Mouse (Mus musculus): ENCODE results near the gene Rnf149. TPM values are rescaled to one million over a fixed set of nuclear protein-coding genes. Genes with fewer than 3 reads are reported as not detected.

Rnf149 gene
- polyA plus RNA-seq (2015; fragmentation: Nextera tagmentation; extraction: Ambion mirVana) = 31.9 and 33.3 TPM in 2 replicates

GRCm38 (mm10) chr1:39577253-39577705 lies at the start of gene Rnf149:
TSS of gene Rnf149 (minus strand) at chr1:39577405.
- peak within 1 kb of the TSS; percentile 72 for H3K4me2 ChIP-seq
- peak within 1 kb of the TSS; percentile 93 for H3K9ac ChIP-seq
- under 1% methylated on average over 43 of the region's 49 CpGs for WGBS
- no peaks in the 10 kb centered on the region for H3K36me3 ChIP-seq
- H3K9me3 ChIP-seq (replicated peaks) = no peaks in the 10 kb centered on the region
- no peaks in the 10 kb centered on the region for H3K27me3 ChIP-seq
- peak within 1 kb of the TSS; percentile 99 for H3K27ac ChIP-seq
- peak within 1 kb of the TSS; percentile 96 for H3K4me3 ChIP-seq (replicated peaks)
- peaks cover 37% of the 10 kb centered on the region for H3K4me1 ChIP-seq
- ATAC-seq (replicated peaks; ENCODE audit: low FRiP score) = peak; percentile 97

- H3K27ac ChIP-seq = no peak overlapping the region
- WGBS = 47% methylated on average over 3 of the region's 3 CpGs
- H3K9me3 ChIP-seq (replicated peaks) = no peaks in the 10 kb centered on the region; the same call in 1 of the 2 replicates
- no peak overlapping the region for H3K4me3 ChIP-seq (replicated peaks)
- no peak overlapping the region for H3K9ac ChIP-seq
- no peaks in the 10 kb centered on the region for H3K36me3 ChIP-seq
- H3K4me2 ChIP-seq = no peak overlapping the region
- H3K4me1 ChIP-seq = no peaks in the 10 kb centered on the region
- no peaks in the 10 kb centered on the region for H3K27me3 ChIP-seq
- ATAC-seq (replicated peaks; ENCODE audit: low FRiP score) = no peak
These were observed 48.3 kb upstream of the Rnf149 start for GRCm38 (mm10) chr1:39625491-39625890.

- WGBS = 59% methylated on average over 1 of the region's 1 CpGs
- no peak overlapping the region for H3K27ac ChIP-seq
- H3K9ac ChIP-seq = no peak overlapping the region
- no peaks in the 10 kb centered on the region for H3K36me3 ChIP-seq
- H3K9me3 ChIP-seq (replicated peaks) = no peaks in the 10 kb centered on the region; the same call in 1 of the 2 replicates
- no peak for ATAC-seq (replicated peaks; ENCODE audit: low FRiP score)
- no peak overlapping the region for H3K4me2 ChIP-seq
- H3K27me3 ChIP-seq = no peaks in the 10 kb centered on the region
- H3K4me3 ChIP-seq (replicated peaks) = no peak overlapping the region
- peaks cover 6% of the 10 kb centered on the region for H3K4me1 ChIP-seq
These were observed 46.5 kb upstream of the Rnf149 start for GRCm38 (mm10) chr1:39623729-39624128.

- no peaks in the 10 kb centered on the region for H3K36me3 ChIP-seq
- no peak overlapping the region for H3K4me2 ChIP-seq
- 89% methylated on average over 5 of the region's 5 CpGs for WGBS
- peaks cover 10% of the 10 kb centered on the region for H3K4me1 ChIP-seq
- no peak for ATAC-seq (replicated peaks; ENCODE audit: low FRiP score)
- H3K27ac ChIP-seq = no peak overlapping the region
- H3K4me3 ChIP-seq (replicated peaks) = no peak overlapping the region
- no peaks in the 10 kb centered on the region; the same call in 1 of the 2 replicates for H3K9me3 ChIP-seq (replicated peaks)
- H3K9ac ChIP-seq = no peak overlapping the region
- no peaks in the 10 kb centered on the region for H3K27me3 ChIP-seq
These were observed 45.9 kb upstream of the Rnf149 start for GRCm38 (mm10) chr1:39623106-39623505.

- no peak overlapping the region for H3K4me3 ChIP-seq (replicated peaks)
- H3K36me3 ChIP-seq = no peaks in the 10 kb centered on the region
- H3K4me2 ChIP-seq = peak overlapping the region; percentile 16; the same call in 1 of the 2 replicates
- 0 out of 2 replicates have a peak, but pooled peaks have one; percentile 43 for ATAC-seq (replicated peaks; ENCODE audit: low FRiP score)
- H3K27ac ChIP-seq = 0 out of 2 replicates have a peak overlapping the region, but pooled peaks have one; percentile 22
- 18% methylated on average over 8 of the region's 8 CpGs for WGBS
- no peaks in the 10 kb centered on the region; the same call in 1 of the 2 replicates for H3K9me3 ChIP-seq (replicated peaks)
- H3K4me1 ChIP-seq = peaks cover 25% of the 10 kb centered on the region
- H3K27me3 ChIP-seq = no peaks in the 10 kb centered on the region
- H3K9ac ChIP-seq = no peak overlapping the region
These were observed 41.3 kb upstream of the Rnf149 start for GRCm38 (mm10) chr1:39618524-39618923.

- no peaks in the 10 kb centered on the region for H3K27me3 ChIP-seq
- 70% methylated on average over 6 of the region's 6 CpGs for WGBS
- H3K36me3 ChIP-seq = no peaks in the 10 kb centered on the region
- ATAC-seq (replicated peaks; ENCODE audit: low FRiP score) = no peak
- H3K4me2 ChIP-seq = no peak overlapping the region
- no peak overlapping the region for H3K9ac ChIP-seq
- H3K4me1 ChIP-seq = peaks cover 33% of the 10 kb centered on the region
- no peak overlapping the region for H3K27ac ChIP-seq
- no peaks in the 10 kb centered on the region; the same call in 1 of the 2 replicates for H3K9me3 ChIP-seq (replicated peaks)
- no peak overlapping the region for H3K4me3 ChIP-seq (replicated peaks)
These were observed 38.3 kb upstream of the Rnf149 start for GRCm38 (mm10) chr1:39615526-39615925.

- ATAC-seq (replicated peaks; ENCODE audit: low FRiP score) = no peak; the same call in 1 of the 2 replicates
- H3K4me2 ChIP-seq = peak overlapping the region; percentile 23; the same call in 1 of the 2 replicates
- WGBS = 25% methylated on average over 11 of the region's 11 CpGs
These were observed 37.5 kb upstream of the Rnf149 start for GRCm38 (mm10) chr1:39614462-39615279.

GRCm38 (mm10) chr1:39613061-39613460 lies 35.9 kb upstream of the Rnf149 start:
- Histone ChIP-seq H3K27me3 (no peaks in the 10 kb centered on the region), H3K27ac (no peak overlapping the region), H3K4me1 (peaks cover 37% of the 10 kb centered on the region), H3K9ac (no peak overlapping the region), H3K9me3 (replicated peaks) (no peaks in the 10 kb centered on the region), H3K4me3 (replicated peaks) (no peak overlapping the region), H3K36me3 (no peaks in the 10 kb centered on the region), H3K4me2 (no peak overlapping the region)
- ATAC-seq (replicated peaks; ENCODE audit: low FRiP score) = no peak
- WGBS = 66% methylated on average over 3 of the region's 3 CpGs

More at GRCm38 (mm10) chr1:39614462-39615279, 37.5 kb upstream of the Rnf149 start:
- H3K4me3 ChIP-seq (replicated peaks) = no peak overlapping the region
- no peaks in the 10 kb centered on the region for H3K36me3 ChIP-seq
- no peaks in the 10 kb centered on the region for H3K27me3 ChIP-seq
- no peaks in the 10 kb centered on the region for H3K9me3 ChIP-seq (replicated peaks)
- peaks cover 33% of the 10 kb centered on the region for H3K4me1 ChIP-seq
- H3K27ac ChIP-seq = 0 out of 2 replicates have a peak overlapping the region, but pooled peaks have one; percentile 45
- H3K9ac ChIP-seq = no peak overlapping the region

DNA sequence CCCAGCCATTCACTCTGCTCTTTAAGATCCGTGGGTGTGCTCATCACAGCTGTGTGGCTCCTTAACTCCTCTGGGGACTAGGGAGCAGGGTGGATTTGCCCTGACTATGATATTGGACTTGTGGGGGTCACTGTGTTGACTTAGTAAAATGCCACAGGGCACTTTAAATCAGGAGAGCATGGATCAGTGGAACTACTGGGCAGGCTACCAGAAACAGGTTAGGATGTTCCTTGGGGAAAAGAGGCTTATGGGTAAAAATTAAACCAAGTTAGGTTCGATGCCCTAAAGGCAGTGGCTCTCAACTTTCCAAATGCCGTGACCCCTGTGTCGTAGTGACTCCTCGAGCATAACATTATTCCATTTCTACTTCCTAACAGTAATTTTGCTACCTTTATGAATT lies 35.3 kb upstream of the Rnf149 start:
- H3K36me3 ChIP-seq = no peaks in the 10 kb centered on the region
- H3K4me2 ChIP-seq = no peak overlapping the region
- 58% methylated on average over 5 of the region's 5 CpGs for WGBS
- H3K27me3 ChIP-seq = no peaks in the 10 kb centered on the region
- peaks cover 37% of the 10 kb centered on the region for H3K4me1 ChIP-seq
- no peaks in the 10 kb centered on the region for H3K9me3 ChIP-seq (replicated peaks)
- ATAC-seq (replicated peaks; ENCODE audit: low FRiP score) = no peak
- no peak overlapping the region for H3K4me3 ChIP-seq (replicated peaks)
- H3K27ac ChIP-seq = no peak overlapping the region
- no peak overlapping the region for H3K9ac ChIP-seq

DNA sequence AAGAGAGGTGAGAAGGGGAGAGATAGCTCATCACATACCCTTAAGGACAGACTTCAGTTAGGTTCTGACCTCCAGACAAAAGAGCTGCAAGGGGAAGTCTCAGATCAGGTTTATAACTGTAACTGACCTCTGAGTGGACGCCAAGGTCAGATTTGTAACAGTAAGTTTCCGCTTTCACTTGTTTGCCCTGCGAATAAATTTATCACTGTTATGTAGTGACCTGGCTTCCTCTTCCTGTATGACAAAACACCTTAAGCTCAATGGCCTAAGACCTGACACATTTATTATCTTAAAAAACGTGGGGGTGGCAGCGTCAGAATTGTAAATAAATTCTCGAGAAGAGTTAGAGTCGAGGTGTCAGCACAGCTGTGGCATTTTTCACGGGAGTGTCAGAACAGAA lies 31.3 kb upstream of the Rnf149 start:
- Histone ChIP-seq H3K4me2 (no peak overlapping the region), H3K27ac (no peak overlapping the region), H3K4me1 (peaks cover 22% of the 10 kb centered on the region), H3K27me3 (no peaks in the 10 kb centered on the region), H3K4me3 (replicated peaks) (no peak overlapping the region), H3K9me3 (replicated peaks) (no peaks in the 10 kb centered on the region), H3K9ac (no peak overlapping the region), H3K36me3 (no peaks in the 10 kb centered on the region)
- ATAC-seq (replicated peaks; ENCODE audit: low FRiP score) = no peak
- WGBS = 10% methylated on average over 8 of the region's 8 CpGs

DNA sequence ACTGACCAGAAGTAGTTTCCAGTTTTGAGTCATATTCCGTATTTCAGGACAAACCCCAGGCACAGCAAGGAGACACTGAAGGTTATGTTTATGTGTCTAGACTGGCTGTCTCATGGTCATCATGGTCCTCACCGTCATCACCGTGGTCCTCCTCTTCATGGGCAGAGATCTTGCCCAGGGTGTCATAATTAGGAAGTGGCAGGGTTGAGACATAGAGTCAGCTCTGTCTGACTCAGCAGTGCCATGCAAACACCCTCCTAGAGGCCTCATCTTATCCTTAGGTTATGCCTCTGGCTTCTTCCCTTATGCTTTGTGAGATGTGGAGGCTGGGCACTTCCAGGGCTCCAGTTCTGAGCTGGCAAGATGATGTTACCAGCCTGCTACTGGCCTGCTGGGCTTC lies 25.3 kb upstream of the Rnf149 start:
- Histone ChIP-seq H3K4me1 (no peaks in the 10 kb centered on the region), H3K27ac (no peak overlapping the region), H3K27me3 (no peaks in the 10 kb centered on the region), H3K9me3 (replicated peaks) (peaks cover 7% of the 10 kb centered on the region; the same call in 1 of the 2 replicates), H3K4me2 (no peak overlapping the region), H3K9ac (no peak overlapping the region), H3K36me3 (no peaks in the 10 kb centered on the region), H3K4me3 (replicated peaks) (no peak overlapping the region)
- WGBS = 93% methylated on average over 3 of the region's 3 CpGs
- ATAC-seq (replicated peaks; ENCODE audit: low FRiP score) = no peak

DNA sequence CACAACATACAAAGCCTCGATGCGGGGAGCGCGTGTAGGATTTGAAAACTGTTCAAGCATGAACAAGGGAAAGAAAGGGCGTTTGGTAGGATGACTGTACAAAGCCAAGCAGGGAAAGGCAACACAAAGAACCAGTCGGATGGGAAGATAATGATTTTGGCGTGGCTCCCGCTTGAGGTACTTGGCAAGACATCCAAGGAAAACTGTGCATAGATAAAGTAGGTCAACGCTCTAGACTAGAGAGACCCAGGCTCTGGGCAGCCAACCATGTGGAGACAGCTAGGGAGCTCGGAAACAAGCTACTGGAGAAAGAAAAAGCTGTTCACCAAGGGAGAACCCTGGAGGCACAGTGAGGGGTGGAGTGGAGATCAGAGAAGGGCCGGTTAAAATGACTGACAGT lies 21.5 kb upstream of the Rnf149 start:
- Histone ChIP-seq H3K36me3 (no peaks in the 10 kb centered on the region), H3K27ac (no peak overlapping the region), H3K4me1 (no peaks in the 10 kb centered on the region), H3K27me3 (no peaks in the 10 kb centered on the region), H3K4me2 (no peak overlapping the region), H3K9me3 (replicated peaks) (peaks cover 7% of the 10 kb centered on the region; the same call in 1 of the 2 replicates), H3K9ac (no peak overlapping the region), H3K4me3 (replicated peaks) (no peak overlapping the region)
- no peak for ATAC-seq (replicated peaks; ENCODE audit: low FRiP score)
- 73% methylated on average over 11 of the region's 11 CpGs for WGBS

Measured in kidney, embryonic 15.5 days (tissue).